Mouse (Mus musculus): ENCODE measurements around the gene Bmi1. TPM values are rescaled to one million over a fixed set of nuclear protein-coding genes. Genes with fewer than 3 reads are reported as not detected.
A peak's percentile ranks its signal among the peaks of the same experiment; 100 is the strongest.

Gene Bmi1
- total and polyA plus RNA-seq, 3 experiments: 66.5 to 68.1 TPM; not detected in 1

DNA sequence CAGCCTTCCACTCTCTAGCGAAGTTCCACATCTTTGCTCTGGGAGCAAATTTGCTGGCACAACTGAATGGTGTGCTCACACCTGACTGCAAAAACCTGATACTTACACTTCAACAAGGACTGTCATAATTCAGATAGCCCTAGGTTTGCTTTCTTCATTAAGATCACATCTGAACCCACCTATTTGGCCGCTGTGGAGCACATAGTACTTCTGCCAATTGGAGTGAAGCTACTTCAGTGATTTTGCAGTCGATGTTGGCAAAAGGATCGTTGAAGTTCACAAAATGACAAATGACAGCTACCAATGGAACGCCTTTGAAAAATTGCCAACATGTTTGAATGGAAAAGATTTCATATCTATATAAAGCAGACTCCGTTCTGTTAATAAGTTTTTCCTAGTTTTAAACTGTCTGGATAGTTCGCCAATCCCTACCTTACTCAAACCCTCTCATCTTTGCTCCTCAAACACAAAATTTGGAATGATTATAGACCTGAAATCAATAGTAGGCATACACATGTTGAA lies 18.9 kb downstream of the Bmi1 start:
- Histone ChIP-seq H3K36me3 (ENCODE audit: control insufficient read depth in 1 of 2, insufficient read depth in 2 of 2, low read length in 2 of 2) (no peaks in the 10 kb centered on the region; a peak in 1 of 4 replicates), H3K9ac (ENCODE audit: control insufficient read depth, low read depth, low read length, poor library complexity, severe bottlenecking) (no peak overlapping the region), H3K4me1 (ENCODE audit: control insufficient read depth in 1 of 2, insufficient read depth in 2 of 2, low read length in 2 of 2) (peaks cover 0 to 2% of the 10 kb centered on the region in 2 experiments; a peak in 1 of 4 replicates), H3K9me3 (replicated peaks; ENCODE audit: insufficient read depth, low read length) (no peaks in the 10 kb centered on the region), H3K79me2 (ENCODE audit: control insufficient read depth, insufficient read depth, low read length, poor library complexity) (peaks cover 6% of the 10 kb centered on the region; the same call in 1 of the 2 replicates), H3K4me3 (ENCODE audit: control insufficient read depth in 1 of 2, insufficient read depth in 1 of 2, low read depth in 2 of 2, low read length in 2 of 2) (no peak overlapping the region), H3K27ac (ENCODE audit: control insufficient read depth, low read depth, low read length) (no peak overlapping the region), H3K27me3 (ENCODE audit: control insufficient read depth in 1 of 2, insufficient read depth in 2 of 2, low read length in 2 of 2) (peaks cover 3 to 9% of the 10 kb centered on the region in 2 experiments)
- TF ChIP-seq KAT2A (conservative IDR thresholded peaks at IDR 0.05; ENCODE audit: low read depth, low read length): no peak
- TF ChIP-seq E2F4 (IDR thresholded peaks at IDR 0.05; ENCODE audit: borderline replicate concordance, low read depth, low read length): no peak
- TF ChIP-seq USF1 (IDR thresholded peaks at IDR 0.05; ENCODE audit: low read depth, low read length): no peak
- TF ChIP-seq EP300 (IDR thresholded peaks at IDR 0.05; ENCODE audit: low read depth in 1 of 2, low read length in 2 of 2): no peak
- no peak for TF ChIP-seq UBTF (IDR thresholded peaks at IDR 0.05; ENCODE audit: borderline replicate concordance, insufficient read depth, low read depth, low read length)
- no peak for TF ChIP-seq MXI1 (IDR thresholded peaks at IDR 0.05; ENCODE audit: low read depth, low read length)
- no peak for TF ChIP-seq RCOR1 (IDR thresholded peaks at IDR 0.05; ENCODE audit: low read depth, low read length)
- no peak for TF ChIP-seq HCFC1 (IDR thresholded peaks at IDR 0.05; ENCODE audit: low read depth, low read length)
- TF ChIP-seq POLR2AphosphoS2 (IDR thresholded peaks at IDR 0.05; ENCODE audit: low read length): no peak
- no peak for TF ChIP-seq RAD21 (IDR thresholded peaks at IDR 0.05; ENCODE audit: low read depth, low read length)
- TF ChIP-seq TCF12 (IDR thresholded peaks at IDR 0.05; ENCODE audit: low read depth, low read length): no peak
- no peak for TF ChIP-seq ZKSCAN1 (IDR thresholded peaks at IDR 0.05; ENCODE audit: low read depth, low read length)
- no peak for TF ChIP-seq USF2 (IDR thresholded peaks at IDR 0.05; ENCODE audit: borderline replicate concordance in 1 of 2, insufficient read depth in 1 of 2, low read depth in 1 of 2, low read length in 2 of 2)
- no peak for TF ChIP-seq NELFE (IDR thresholded peaks at IDR 0.05; ENCODE audit: low read depth, low read length)
- no peak for TF ChIP-seq POLR2A (IDR thresholded peaks at IDR 0.05; ENCODE audit: control insufficient read depth in 1 of 2, insufficient read depth in 1 of 2, low read depth in 1 of 2, low read length in 2 of 2, poor library complexity in 1 of 2)
- no peak for TF ChIP-seq TBP (IDR thresholded peaks at IDR 0.05; ENCODE audit: low read depth, low read length)
- TF ChIP-seq GATA1 (IDR thresholded peaks at IDR 0.05; ENCODE audit: low read depth, low read length): no peak
- no peak for TF ChIP-seq CHD2 (IDR thresholded peaks at IDR 0.05; ENCODE audit: low read length)
- no peak for TF ChIP-seq ETS1 (IDR thresholded peaks at IDR 0.05; ENCODE audit: low read depth, low read length)
- no peak for TF ChIP-seq POLR2AphosphoS5 (IDR thresholded peaks at IDR 0.05; ENCODE audit: borderline replicate concordance, low read depth, low read length)
- peak; percentile 14 for DNase-seq (ENCODE audit: low read depth, low spot score)
